Mouse (Mus musculus): Measurements from ENCODE around the gene B3gat2. TPM values are rescaled to one million over a fixed set of nuclear protein-coding genes. Genes with fewer than 3 reads are reported as not detected.

The B3gat2 gene
- polyA plus RNA-seq, 1 experiment from 2014 or later, result 0.92 TPM

DNA sequence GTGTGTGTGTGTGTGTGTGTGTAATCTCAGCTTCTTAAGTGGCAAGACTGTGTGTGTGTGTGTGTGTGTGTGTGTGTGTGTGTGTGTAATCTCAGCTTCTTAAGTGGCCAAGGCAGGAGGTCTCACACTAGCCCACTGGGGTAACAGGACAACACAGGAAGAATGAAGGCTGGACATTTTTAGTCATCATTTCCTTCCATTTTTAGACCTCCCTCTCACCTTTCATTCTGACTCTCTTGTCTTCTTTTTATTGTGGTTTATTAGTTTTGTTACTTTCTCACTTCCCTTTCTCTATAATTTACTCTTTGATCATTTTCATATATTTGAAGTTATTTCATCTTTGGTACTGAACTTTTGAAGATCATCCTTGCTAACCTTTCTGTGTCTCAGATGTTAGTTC, 79.4 kb downstream of the B3gat2 start:
- no peaks in the 10 kb centered on the region for H3K4me1 ChIP-seq
- H3K9me3 ChIP-seq, result no peaks in the 10 kb centered on the region
- no peak overlapping the region for H3K9ac ChIP-seq
- H3K4me2 ChIP-seq (replicated peaks), result no peak overlapping the region
- H3K36me3 ChIP-seq, result peaks cover 36% of the 10 kb centered on the region
- no peak overlapping the region for H3K4me3 ChIP-seq
- ATAC-seq (ENCODE audit: low FRiP score, low read depth), result no peak
- H3K27ac ChIP-seq, result no peak overlapping the region
- H3K27me3 ChIP-seq, result no peaks in the 10 kb centered on the region

DNA sequence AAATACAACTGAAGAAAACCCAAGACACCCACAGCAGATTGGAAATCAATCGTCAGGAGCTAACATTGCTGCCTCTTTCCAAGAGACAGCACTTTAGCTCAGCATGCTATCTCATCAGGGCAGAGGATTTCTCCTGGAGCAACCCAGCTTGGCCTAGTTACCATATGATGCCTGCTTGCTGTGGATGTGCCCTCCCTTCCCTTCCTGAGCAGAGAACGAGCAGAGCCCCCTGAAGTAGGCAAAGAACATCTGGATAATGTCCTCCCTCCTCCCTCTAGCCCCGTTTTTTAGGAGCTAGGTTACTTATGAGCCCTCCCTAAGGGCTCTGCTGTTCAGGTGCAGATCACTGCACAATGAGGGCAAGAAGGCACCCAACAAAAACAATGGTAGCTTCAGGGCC, 81.1 kb downstream of the B3gat2 start:
- no peak for ATAC-seq (ENCODE audit: low FRiP score, low read depth)
- 62% methylated on average over 3 of the region's 3 CpGs for WGBS
- Histone ChIP-seq H3K4me3 (no peak overlapping the region), H3K27ac (no peak overlapping the region), H3K9ac (no peak overlapping the region), H3K4me1 (no peaks in the 10 kb centered on the region), H3K36me3 (peaks cover 50% of the 10 kb centered on the region), H3K27me3 (no peaks in the 10 kb centered on the region), H3K4me2 (replicated peaks) (no peak overlapping the region), H3K9me3 (no peaks in the 10 kb centered on the region)

DNA sequence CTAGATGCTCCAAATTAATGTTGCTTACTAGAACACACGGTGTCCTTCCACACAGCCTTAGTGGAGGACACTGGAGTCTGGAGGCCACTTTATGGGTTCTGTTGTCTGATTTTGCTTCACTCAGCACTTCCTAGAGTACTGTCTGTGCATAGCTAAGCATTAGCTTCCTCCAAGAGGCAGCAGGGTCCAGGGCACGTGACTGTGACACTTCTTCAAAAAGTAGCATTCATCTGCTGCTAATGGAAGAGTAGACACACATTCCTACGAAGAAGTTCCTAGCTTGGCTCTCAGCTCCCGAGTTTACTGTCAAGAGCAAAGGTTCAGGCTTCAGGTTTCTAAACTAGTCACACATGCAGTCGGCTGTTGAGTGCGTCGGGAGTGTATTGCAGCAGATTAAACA, 82.2 kb downstream of the B3gat2 start:
- Histone ChIP-seq H3K9me3 (no peaks in the 10 kb centered on the region), H3K4me3 (no peak overlapping the region), H3K4me1 (no peaks in the 10 kb centered on the region), H3K9ac (no peak overlapping the region), H3K27me3 (no peaks in the 10 kb centered on the region), H3K27ac (no peak overlapping the region), H3K36me3 (peaks cover 58% of the 10 kb centered on the region), H3K4me2 (replicated peaks) (no peak overlapping the region)
- ATAC-seq (ENCODE audit: low FRiP score, low read depth), result no peak
- whole genome bisulfite sequencing, result 84% methylated on average over 7 of the region's 7 CpGs

DNA sequence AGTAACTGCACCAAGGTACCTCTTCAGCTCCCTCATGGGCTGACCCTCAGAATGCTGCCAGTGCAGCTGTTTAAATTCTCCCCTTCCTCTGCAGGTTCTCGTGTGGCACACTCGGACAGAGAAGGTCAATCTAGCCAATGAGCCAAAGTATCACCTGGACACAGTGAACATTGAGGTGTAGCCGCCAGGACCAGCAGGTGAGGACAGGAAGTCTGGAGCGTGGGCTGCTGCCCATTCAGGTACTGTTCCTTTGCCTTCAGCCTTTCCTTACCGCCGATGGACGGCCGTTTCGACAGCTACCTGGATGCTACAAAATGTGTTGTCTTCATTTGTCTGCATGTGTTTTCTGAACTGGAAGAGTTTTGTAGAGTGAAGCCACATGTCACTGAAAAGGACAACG, 83.5 kb downstream of the B3gat2 start:
- peaks cover 65% of the 10 kb centered on the region for H3K36me3 ChIP-seq

DNA sequence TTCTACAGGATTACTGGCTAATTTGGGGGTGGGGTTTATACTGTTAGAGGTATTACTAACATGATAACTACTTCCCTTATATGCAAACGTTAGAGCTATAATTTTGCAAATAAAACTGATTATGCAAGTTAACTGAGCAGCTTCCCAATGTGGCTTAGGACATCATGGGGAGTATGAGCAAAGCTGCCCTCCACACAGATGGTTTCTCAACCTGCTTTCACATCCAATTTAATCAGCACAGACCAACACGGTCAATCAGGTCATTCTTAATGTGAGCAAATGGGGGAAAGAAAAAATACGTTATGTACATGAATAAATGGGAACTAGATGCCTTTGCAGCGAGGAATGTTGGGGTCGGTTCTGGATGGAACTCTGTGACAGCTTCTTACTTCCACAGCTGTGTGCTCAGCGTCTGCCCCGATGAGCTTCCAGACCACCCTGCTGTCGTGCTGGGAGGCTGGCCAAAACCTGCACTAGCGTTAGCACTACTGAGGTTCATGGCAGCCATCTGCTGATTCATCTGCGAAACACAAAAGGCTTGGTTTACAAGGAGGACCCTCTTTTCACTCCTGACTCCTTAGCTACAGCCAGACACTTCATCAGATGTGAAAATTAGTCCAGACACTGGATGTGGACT, 84.6 kb downstream of the B3gat2 start:
- H3K4me3 ChIP-seq, result no peak overlapping the region
- peaks cover 72% of the 10 kb centered on the region for H3K36me3 ChIP-seq
- H3K9ac ChIP-seq, result no peak overlapping the region
- H3K4me2 ChIP-seq (replicated peaks), result no peak overlapping the region
- H3K27me3 ChIP-seq, result no peaks in the 10 kb centered on the region
- H3K27ac ChIP-seq, result no peak overlapping the region
- no peak for ATAC-seq (ENCODE audit: low FRiP score, low read depth)
- WGBS, result 74% methylated on average over 10 of the region's 10 CpGs
- no peaks in the 10 kb centered on the region for H3K4me1 ChIP-seq
- H3K9me3 ChIP-seq, result no peaks in the 10 kb centered on the region

More for the DNA sequence above, 83.5 kb downstream of the B3gat2 start:
- ATAC-seq (ENCODE audit: low FRiP score, low read depth), result no peak
- Histone ChIP-seq H3K9ac (no peak overlapping the region), H3K9me3 (no peaks in the 10 kb centered on the region), H3K4me1 (no peaks in the 10 kb centered on the region), H3K4me3 (no peak overlapping the region), H3K27ac (no peak overlapping the region), H3K27me3 (no peaks in the 10 kb centered on the region), H3K4me2 (replicated peaks) (no peak overlapping the region)
- WGBS, result 96% methylated on average over 10 of the region's 10 CpGs

DNA sequence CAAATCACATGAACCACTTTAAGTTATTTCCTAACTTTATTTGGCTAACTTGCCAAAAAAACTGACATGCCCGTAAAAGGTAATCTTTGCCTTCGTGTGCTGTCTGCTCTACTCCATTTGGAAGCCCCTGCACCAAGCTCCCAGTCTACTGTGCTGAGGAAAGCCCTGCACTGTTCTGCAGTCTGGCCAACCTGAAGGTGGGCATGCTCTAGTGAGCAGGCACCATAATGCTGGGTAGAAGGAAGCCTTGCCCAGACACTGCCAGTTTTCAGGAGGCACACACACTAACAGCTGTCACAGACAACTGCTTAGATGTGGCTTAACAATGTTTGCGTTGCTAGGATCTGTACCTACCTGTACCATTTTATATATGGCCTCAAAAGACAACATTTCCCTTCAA, 94.1 kb downstream of the B3gat2 start:
- 74% methylated on average over 3 of the region's 3 CpGs for WGBS
- no peak for ATAC-seq (ENCODE audit: low FRiP score, low read depth)
- Histone ChIP-seq H3K9me3 (no peaks in the 10 kb centered on the region), H3K27ac (no peak overlapping the region), H3K27me3 (no peaks in the 10 kb centered on the region), H3K4me2 (replicated peaks) (no peak overlapping the region), H3K36me3 (peaks cover 42% of the 10 kb centered on the region), H3K9ac (no peak overlapping the region), H3K4me1 (no peaks in the 10 kb centered on the region), H3K4me3 (no peak overlapping the region)

DNA sequence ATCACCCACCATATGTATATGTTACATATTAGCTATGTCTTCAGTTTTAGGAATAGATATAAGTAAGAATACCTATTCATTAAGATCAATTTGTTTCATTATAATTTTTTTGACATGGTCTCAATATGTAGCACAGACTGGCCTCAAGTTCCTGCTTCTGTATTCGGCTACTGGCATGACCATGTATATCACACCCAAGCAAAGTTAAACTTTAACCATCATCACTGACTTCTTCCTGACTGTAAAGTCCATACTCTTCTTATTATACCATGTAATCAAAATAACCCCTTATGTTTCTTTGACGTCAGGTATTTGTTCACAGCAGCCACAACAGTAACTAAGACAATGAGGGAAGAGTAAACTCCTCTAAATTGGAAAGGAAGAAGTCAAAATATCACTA, 99.4 kb downstream of the B3gat2 start:
- no peak overlapping the region for H3K4me2 ChIP-seq (replicated peaks)
- H3K9me3 ChIP-seq, result no peaks in the 10 kb centered on the region
- H3K27ac ChIP-seq, result no peak overlapping the region
- WGBS, result 87% methylated on average over 2 of the region's 2 CpGs
- ATAC-seq (ENCODE audit: low FRiP score, low read depth), result no peak
- no peaks in the 10 kb centered on the region for H3K4me1 ChIP-seq
- no peaks in the 10 kb centered on the region for H3K27me3 ChIP-seq
- no peak overlapping the region for H3K9ac ChIP-seq
- H3K4me3 ChIP-seq, result no peak overlapping the region
- peaks cover 31% of the 10 kb centered on the region for H3K36me3 ChIP-seq

DNA sequence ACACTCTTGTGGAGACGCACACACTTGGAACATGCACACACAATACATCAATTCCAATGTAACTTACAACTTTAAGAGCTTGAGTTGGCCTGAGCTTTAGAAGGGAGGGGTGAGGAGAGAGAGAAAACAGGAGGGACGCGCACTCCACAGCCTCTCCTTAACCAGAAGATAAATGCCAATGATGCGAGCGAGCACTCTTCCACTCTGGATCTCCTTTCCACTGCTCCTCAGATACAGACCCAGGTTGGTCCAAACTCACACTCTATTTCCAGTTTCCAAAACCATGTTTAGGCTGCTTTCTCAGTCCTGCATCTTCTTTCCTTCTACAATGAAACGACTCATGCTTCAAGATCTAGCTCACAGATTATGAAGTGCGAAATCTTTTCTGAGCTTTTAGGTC, 104.0 kb downstream of the B3gat2 start:
- no peak for ATAC-seq (ENCODE audit: low FRiP score, low read depth)
- peaks cover 8% of the 10 kb centered on the region for H3K36me3 ChIP-seq
- 0 out of 2 replicates have a peak, but pooled peaks cover 4% of the 10 kb centered on the region for H3K4me1 ChIP-seq
- WGBS, result 97% methylated on average over 7 of the region's 7 CpGs
- no peak overlapping the region for H3K27ac ChIP-seq
- no peak overlapping the region for H3K4me3 ChIP-seq
- H3K4me2 ChIP-seq (replicated peaks), result no peak overlapping the region
- no peaks in the 10 kb centered on the region for H3K27me3 ChIP-seq
- H3K9ac ChIP-seq, result no peak overlapping the region
- H3K9me3 ChIP-seq, result no peaks in the 10 kb centered on the region

DNA sequence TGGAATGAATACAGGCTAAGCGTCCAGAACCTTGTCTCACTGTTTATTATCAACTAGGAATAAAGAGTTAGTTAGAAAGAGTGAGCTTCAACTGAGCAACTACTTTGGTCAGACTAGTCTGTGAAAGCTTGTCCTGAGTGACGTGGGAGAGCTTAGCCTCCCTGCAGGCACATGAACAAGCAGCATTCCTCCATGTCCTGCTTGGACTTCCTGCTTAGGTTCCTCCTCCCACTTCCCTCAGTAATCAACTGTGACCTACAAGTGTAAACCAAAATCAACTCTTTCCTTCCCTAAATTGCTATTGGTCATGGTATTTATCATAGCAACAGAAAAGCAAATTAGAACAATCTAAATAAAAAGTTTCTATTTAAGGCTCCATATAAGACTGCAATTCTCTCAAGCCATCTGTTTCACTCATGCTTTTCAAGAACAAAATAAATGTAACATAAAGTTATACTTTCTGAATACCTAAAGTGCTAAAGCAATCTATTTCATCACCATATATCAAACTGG, 105.9 kb downstream of the B3gat2 start:
- WGBS, result 70% methylated on average over 2 of the region's 2 CpGs
- Histone ChIP-seq H3K36me3 (peaks cover 8% of the 10 kb centered on the region), H3K4me1 (0 out of 2 replicates have a peak, but pooled peaks cover 4% of the 10 kb centered on the region), H3K4me2 (replicated peaks) (no peak overlapping the region), H3K9ac (no peak overlapping the region), H3K4me3 (no peak overlapping the region), H3K9me3 (no peaks in the 10 kb centered on the region), H3K27me3 (no peaks in the 10 kb centered on the region), H3K27ac (no peak overlapping the region)
- ATAC-seq (ENCODE audit: low FRiP score, low read depth), result no peak

DNA sequence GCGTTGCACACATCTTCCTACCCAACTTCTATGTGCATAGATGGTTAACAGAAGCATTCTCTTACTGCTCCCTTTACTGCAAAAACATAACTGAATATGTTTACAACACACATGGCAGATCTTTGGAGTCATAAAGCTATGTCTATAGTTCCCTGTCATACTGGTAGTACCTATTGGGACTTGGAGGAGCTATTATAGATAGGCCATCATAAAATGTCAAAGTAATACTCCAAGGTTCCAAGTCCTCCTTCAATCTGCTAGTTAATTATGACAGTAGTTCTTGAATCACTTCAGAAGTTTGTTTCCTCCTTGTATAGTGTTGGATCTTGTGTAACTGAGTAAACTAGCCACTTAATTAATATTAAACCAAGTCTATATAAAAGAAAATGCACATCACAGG, 110.6 kb downstream of the B3gat2 start:
- H3K9me3 ChIP-seq, result no peaks in the 10 kb centered on the region
- WGBS, result 98% methylated on average over 1 of the region's 1 CpGs
- no peak overlapping the region for H3K4me2 ChIP-seq (replicated peaks)
- no peak overlapping the region for H3K9ac ChIP-seq
- 0 out of 2 replicates have a peak, but pooled peaks cover 4% of the 10 kb centered on the region for H3K4me1 ChIP-seq
- ATAC-seq (ENCODE audit: low FRiP score, low read depth), result no peak
- H3K36me3 ChIP-seq, result peaks cover 25% of the 10 kb centered on the region
- H3K4me3 ChIP-seq, result no peak overlapping the region
- H3K27ac ChIP-seq, result no peak overlapping the region
- no peaks in the 10 kb centered on the region for H3K27me3 ChIP-seq

DNA sequence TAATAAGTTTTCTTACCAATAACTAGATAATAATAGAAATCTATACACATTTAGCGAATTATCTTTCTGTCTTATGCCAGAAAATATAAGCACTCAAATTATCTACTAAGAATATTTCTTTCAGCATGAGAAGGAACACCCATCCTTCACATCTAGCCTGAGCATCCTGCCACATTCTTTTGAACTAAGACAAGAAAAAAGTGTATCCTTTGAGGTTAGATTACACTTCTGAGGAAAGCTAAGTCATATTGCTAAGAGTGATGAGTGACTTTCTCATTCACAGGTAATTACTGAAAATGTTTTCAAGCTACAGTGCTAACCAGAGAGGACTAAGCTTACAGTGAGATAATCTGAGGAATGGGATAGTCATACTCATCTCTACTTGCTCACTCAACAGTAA, 121.1 kb downstream of the B3gat2 start:
- no peak for ATAC-seq (ENCODE audit: low FRiP score, low read depth)

DNA sequence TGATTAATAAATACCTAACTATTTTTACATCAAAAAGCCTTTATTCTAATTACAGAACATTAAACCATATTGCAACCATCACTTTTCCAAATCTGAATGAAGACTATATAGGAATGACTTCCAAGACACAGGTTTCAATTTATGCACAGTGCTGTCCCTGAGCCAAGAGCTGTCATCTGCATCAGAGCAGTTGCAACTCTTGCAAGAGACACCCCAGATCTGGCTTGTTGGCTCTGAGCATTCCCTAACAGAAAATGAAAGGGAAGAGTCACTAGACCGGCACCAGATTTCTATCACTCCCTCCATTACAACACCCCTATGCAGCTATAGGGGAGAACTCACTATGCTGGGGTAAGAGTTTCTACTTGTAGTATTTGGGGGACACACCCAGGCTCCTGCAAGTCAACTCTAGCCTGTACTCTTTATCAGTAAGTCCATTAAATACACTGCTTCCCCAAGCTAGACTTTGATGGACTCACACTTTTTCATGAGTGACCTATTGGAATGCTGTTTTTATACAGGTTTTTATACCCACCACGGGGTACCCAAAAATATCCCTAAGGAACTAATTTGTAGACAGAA, 122.6 kb downstream of the B3gat2 start:
- WGBS, result 93% methylated on average over 2 of the region's 2 CpGs

More for the DNA sequence above, 121.1 kb downstream of the B3gat2 start:
- H3K4me3 ChIP-seq, result no peak overlapping the region
- no peaks in the 10 kb centered on the region for H3K4me1 ChIP-seq
- WGBS, result 90% methylated on average over 1 of the region's 1 CpGs
- no peaks in the 10 kb centered on the region for H3K36me3 ChIP-seq
- H3K9me3 ChIP-seq, result no peaks in the 10 kb centered on the region
- H3K9ac ChIP-seq, result no peak overlapping the region
- no peak overlapping the region for H3K4me2 ChIP-seq (replicated peaks)
- no peak overlapping the region for H3K27ac ChIP-seq
- no peaks in the 10 kb centered on the region for H3K27me3 ChIP-seq

DNA sequence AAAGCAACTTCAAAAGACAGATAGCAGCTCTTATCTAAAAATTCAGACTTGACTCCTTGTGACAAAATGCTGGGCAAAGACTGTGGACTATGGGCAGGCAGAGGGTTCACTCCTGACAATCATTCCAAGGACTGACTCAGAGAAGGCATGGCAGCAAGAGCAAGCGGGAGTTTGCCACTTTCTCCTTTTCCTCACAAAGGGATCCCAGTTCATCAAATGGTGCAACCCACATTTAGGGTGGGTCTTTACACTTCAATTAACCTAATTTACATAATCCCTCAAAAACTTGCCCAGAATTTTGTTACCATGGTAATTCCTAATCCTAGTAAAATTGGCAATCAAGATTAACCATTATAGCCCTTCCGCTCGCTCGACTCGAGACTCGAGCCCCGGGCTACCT, 123.4 kb downstream of the B3gat2 start:
- 94% methylated on average over 7 of the region's 7 CpGs for WGBS
- Histone ChIP-seq H3K27ac (no peak overlapping the region), H3K36me3 (no peaks in the 10 kb centered on the region), H3K27me3 (no peaks in the 10 kb centered on the region), H3K9me3 (no peaks in the 10 kb centered on the region), H3K4me1 (no peaks in the 10 kb centered on the region), H3K9ac (no peak overlapping the region), H3K4me3 (no peak overlapping the region), H3K4me2 (replicated peaks) (no peak overlapping the region)
- ATAC-seq (ENCODE audit: low FRiP score, low read depth), result no peak

More for the DNA sequence above, 122.6 kb downstream of the B3gat2 start:
- no peak overlapping the region for H3K9ac ChIP-seq
- H3K4me1 ChIP-seq, result no peaks in the 10 kb centered on the region
- H3K4me3 ChIP-seq, result no peak overlapping the region
- no peak for ATAC-seq (ENCODE audit: low FRiP score, low read depth)
- H3K36me3 ChIP-seq, result no peaks in the 10 kb centered on the region
- H3K4me2 ChIP-seq (replicated peaks), result no peak overlapping the region
- H3K9me3 ChIP-seq, result no peaks in the 10 kb centered on the region
- H3K27me3 ChIP-seq, result no peaks in the 10 kb centered on the region
- H3K27ac ChIP-seq, result no peak overlapping the region

Measured in limb, embryonic 13.5 days (tissue).